In the genomic region with DNA sequence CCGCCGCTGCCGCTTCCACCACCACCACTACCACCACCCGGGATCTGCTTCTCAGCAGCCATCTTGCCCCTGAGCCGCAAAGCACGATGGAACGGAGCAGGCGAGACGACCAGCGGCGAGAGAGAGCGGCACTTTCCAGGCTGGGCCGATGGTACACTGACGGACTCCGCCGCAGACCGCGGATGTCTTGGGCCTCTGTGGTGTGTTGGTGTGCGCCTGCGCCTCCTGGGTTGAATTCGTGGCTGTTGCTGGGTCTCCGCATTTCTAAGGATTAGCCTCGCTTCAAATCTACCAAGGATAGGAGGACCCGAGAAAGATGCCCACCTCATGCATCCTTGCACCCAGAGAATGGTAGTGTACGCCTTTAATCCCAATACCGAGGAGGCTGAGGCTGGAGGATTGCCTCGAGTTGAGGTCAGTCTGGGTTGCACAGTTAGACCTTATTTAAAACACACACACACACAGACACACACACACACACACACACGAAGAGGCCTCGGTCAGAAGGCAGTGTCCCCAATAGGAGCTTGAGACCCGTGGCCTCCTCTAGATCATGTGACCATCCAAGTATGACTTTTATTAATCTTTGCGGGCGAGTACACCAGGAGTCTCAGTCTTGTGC, we compare ENCODE assay signal across 8 mouse cellular contexts. TPM values are rescaled to one million over a fixed set of nuclear protein-coding genes. Genes with fewer than 3 reads are reported as not detected.
DNase-seq lines count a peak whose midpoint lies in the region; ATAC-seq and TF ChIP-seq lines count a peak whose summit lies in the region.

A gene (minus strand): TSS at position 173 of the 622 bp plus-strand sequence.

- peak; percentile 7; the same call in 1 of the 2 replicates for TF ChIP-seq CTCF in gastrocnemius, adult 2 months (IDR thresholded peaks at IDR 0.05)
- TF ChIP-seq CTCF in hindbrain, postnatal 0 days (IDR thresholded peaks at IDR 0.05; ENCODE audit: low read depth): peak; percentile 57
- TF ChIP-seq CTCF in left cerebral cortex, adult 2 months (IDR thresholded peaks at IDR 0.05): peak; percentile 4

- peak; percentile 94 for DNase-seq in ZHBTc4 (ENCODE audit: low read depth, low spot score)
- peak; percentile 95 for DNase-seq in gastrocnemius, adult 2 months
- peak; percentile 97 for DNase-seq in hindbrain, postnatal 0 days (ENCODE audit: low spot score)
- DNase-seq in left cerebral cortex, adult 2 months (ENCODE audit: extremely low spot score in 1 of 2, low spot score in 2 of 2): peak; percentile 92 to 96
- peak; percentile 96 to 98 for DNase-seq in right cerebral cortex, adult 2 months (ENCODE audit: low spot score in 2 of 2)
- DNase-seq in urinary bladder, postnatal 14 days (ENCODE audit: low spot score): peak; percentile 93

- peak within 1 kb of the TSS; percentile 90 for H3K4me2 ChIP-seq in hindbrain, postnatal 0 days (ENCODE audit: low read depth, low read length)

- peaks cover 13% of the 10 kb centered on the region for H3K4me1 ChIP-seq in hindbrain, postnatal 0 days (ENCODE audit: insufficient read depth, low read length)

- peak within 1 kb of the TSS; percentile 98 for H3K4me3 ChIP-seq in gastrocnemius, adult 2 months
- H3K4me3 ChIP-seq in hindbrain, postnatal 0 days (ENCODE audit: low read length): peak within 1 kb of the TSS; percentile 96
- peak within 1 kb of the TSS; percentile 76 for H3K4me3 ChIP-seq in left cerebral cortex, adult 2 months

- ATAC-seq in common myeloid progenitor, adult 5-6 weeks (replicated peaks; ENCODE audit: low read depth, poor library complexity, severe bottlenecking): peak; percentile 99
- ATAC-seq in hindbrain, postnatal 0 days: peak; percentile 99
- peak; percentile 100 for ATAC-seq in megakaryocyte, adult 5-6 weeks (ENCODE audit: poor library complexity, severe bottlenecking)

- intact Hi-C loops in gastrocnemius, adult 2 months (cut with DNase I): no loop called here
- intact Hi-C loops in left cerebral cortex, adult 2 months (cut with DNase I): loop anchor here (1.0 kb wide), 1 partner anchor 32 kb away; no protein-coding TSS in a partner anchor

- 2% methylated on average over 32 of the region's 32 CpGs for WGBS in hindbrain, postnatal 0 days

- no peaks in the 10 kb centered on the region for H3K27me3 ChIP-seq in hindbrain, postnatal 0 days (ENCODE audit: insufficient read depth, low read length)

- peak within 1 kb of the TSS; percentile 91 for H3K9ac ChIP-seq in hindbrain, postnatal 0 days (replicated peaks; ENCODE audit: low read length)

- no peaks in the 10 kb centered on the region for H3K9me3 ChIP-seq in hindbrain, postnatal 0 days (ENCODE audit: low read length)

- H3K27ac ChIP-seq in gastrocnemius, adult 2 months: peak within 1 kb of the TSS; percentile 95
- H3K27ac ChIP-seq in hindbrain, postnatal 0 days: peak within 1 kb of the TSS; percentile 93
- peak within 1 kb of the TSS; percentile 95 for H3K27ac ChIP-seq in left cerebral cortex, adult 2 months

- H3K36me3 ChIP-seq in hindbrain, postnatal 0 days (ENCODE audit: insufficient read depth, low read length): peaks cover 20% of the 10 kb centered on the region

RNA-seq across cellular contexts. Expression of the gene that starts here (rescaled TPM):
- total RNA-seq in common myeloid progenitor, adult 5-6 weeks (2017): 56.9 and 62.6 TPM in 2 replicates
- 10 to 100 TPM; 87.7 to 89.2 TPM for total RNA-seq in gastrocnemius, adult 2 months (2021)
- 18.3 and 22.5 TPM in 2 replicates for total RNA-seq in hindbrain, postnatal 0 days (2014; rRNA removed)
- 50.4 and 50.8 TPM in 2 replicates for polyA plus RNA-seq in hindbrain, postnatal 0 days (2015; fragmentation: Nextera tagmentation; extraction: Ambion mirVana)
- total RNA-seq in left cerebral cortex, adult 2 months (2021): 10 to 100 TPM; 70.5 to 75.4 TPM
- 17.4 and 21.0 TPM in 2 replicates for total RNA-seq in megakaryocyte, adult 5-6 weeks (2015)
- total RNA-seq in megakaryocyte, adult 5-6 weeks (2017): 17.8 and 19.3 TPM in 2 replicates

Comparison
In these comparisons a context has a peak if more than half of its experiments do, and no peak if none do; other contexts are left out.
1. Peak in every context shown above with its lines: DNase-seq, ATAC-seq, H3K4me3 ChIP-seq and H3K27ac ChIP-seq.
2. CTCF ChIP-seq: peak in every context shown above with its lines; median percentile 57 in hindbrain, postnatal 0 days; 7 in gastrocnemius, adult 2 months; 4 in left cerebral cortex, adult 2 months.